Mouse (Mus musculus) heart, adult 9 months (tissue): ENCODE data around the gene Ssxb6.
"Not testable (repeated sequence)": the region's sequence is repeated elsewhere in the genome, so short reads cannot be mapped to it uniquely, and the experiment has no call there.

Experiments
- DNase-seq, 2 experiments: peaks; one replicate each; pipeline ENCODE4 v3.0.0; 2022; ENCODE audit warnings: low spot score in 2 of 2

Gene Ssxb6

DNA sequence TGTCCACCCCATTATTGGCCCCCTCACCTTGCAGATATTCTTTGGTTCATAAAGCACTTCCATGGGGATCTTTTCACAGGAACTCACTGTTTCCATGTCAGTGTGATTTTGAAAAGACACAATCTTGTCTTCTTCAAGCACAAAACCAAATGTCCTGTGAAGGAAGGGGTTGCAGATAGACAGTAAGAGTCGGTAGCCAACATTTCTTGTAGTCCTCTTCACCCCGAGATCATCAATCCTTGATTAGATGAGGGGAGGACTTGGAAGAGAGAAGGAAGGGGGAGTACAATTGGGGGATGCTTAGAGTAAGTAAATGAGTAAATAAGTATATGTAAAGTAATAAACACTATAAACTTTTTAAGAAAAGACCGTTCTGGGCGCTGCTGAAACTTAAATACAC, at the start of gene Ssxb6:
Gene Ssxb6, minus strand, starts transcription at position 101 of the 400 bp plus-strand sequence.
- DNase-seq: not testable (repeated sequence)

DNA sequence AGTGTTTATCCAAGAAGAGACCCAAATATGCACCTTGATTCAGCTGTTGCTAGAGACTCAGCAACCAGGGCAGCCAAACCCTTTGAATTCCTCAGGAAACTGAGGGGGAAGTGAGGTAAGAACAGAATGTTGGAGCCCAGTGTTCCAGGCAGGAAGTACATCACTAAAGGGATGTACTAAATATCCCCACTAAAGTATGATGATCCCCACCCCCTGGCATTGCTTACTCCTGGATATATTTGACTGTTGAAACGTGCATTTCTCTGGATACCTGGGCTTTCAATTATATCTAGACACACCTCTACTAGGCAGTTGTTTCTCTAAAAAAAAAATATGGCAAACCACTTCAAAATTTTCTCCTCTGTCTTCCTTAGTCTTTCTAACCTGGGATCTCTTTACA, 43.7 kb upstream of the Ssxb6 start, which contains the start of gene Ssxb3:
Gene Ssxb3, minus strand, starts transcription at position 101 of the 400 bp plus-strand sequence.
- not testable (repeated sequence) for DNase-seq

DNA sequence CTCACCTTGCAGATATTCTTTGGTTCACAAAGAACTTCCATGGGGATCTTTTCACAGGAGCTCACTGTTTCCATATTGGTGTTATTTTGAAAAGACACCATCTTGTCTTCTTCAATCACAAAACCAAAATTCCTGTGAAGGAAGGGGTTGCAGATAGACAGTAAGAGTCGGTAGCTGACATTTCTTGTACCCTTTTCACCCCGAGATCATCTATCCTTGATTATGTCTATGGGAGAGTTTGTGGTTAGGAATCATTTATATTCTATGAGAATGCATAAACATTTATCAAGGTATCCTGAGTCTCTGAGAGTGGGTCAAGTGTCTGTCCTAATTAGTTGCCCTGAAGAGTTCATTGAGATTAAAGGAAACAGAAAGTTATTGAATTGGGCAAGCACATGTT, 23.2 kb downstream of the Ssxb6 start, which contains the start of gene Gm14459:
Gene Gm14459, minus strand, starts transcription at position 101 of the 400 bp plus-strand sequence.
- DNase-seq: no peak
